Mouse (Mus musculus) c-Kit-positive CD71-negative TER-119-negative erythroid progenitor cells, embryonic 14.5 days (primary cell): ENCODE measurements at regions not wholly inside any gene's neighbourhood (a gene's known extent, or its start where the extent isn't known, plus 50 kb on each side); places are given as distances from the start of the nearest gene placed in this dataset.
"Not testable (repeated sequence)": the region's sequence is repeated elsewhere in the genome, so short reads cannot be mapped to it uniquely, and the experiment has no call there.

ENCODE experiments used
- DNase-seq: peaks from one replicate; pipeline ENCODE4 v3.0.0-alpha.2; 2013; ENCODE audit warnings: low read depth

GRCm38 (mm10) chr4:81593431-81593830 lies 150.8 kb upstream of the Mpdz start:
- DNase-seq = not testable (repeated sequence)

- no peak for DNase-seq
These were observed 139.9 kb upstream of the Mpdz start for GRCm38 (mm10) chr4:81582546-81582945.

- no peak for DNase-seq
These were observed 137.9 kb upstream of the Mpdz start for GRCm38 (mm10) chr4:81580553-81580952.

- no peak for DNase-seq
These were observed 136.9 kb upstream of the Mpdz start for GRCm38 (mm10) chr4:81579389-81580110.

- no peak for DNase-seq
These were observed 136.4 kb upstream of the Mpdz start for GRCm38 (mm10) chr4:81578981-81579380.

- no peak for DNase-seq
These were observed 131.2 kb upstream of the Mpdz start for GRCm38 (mm10) chr4:81573771-81574170.

GRCm38 (mm10) chr4:81570736-81571135 lies 128.1 kb upstream of the Mpdz start:
- DNase-seq = no peak

GRCm38 (mm10) chr4:81569531-81569930 lies 126.9 kb upstream of the Mpdz start:
- DNase-seq = no peak

- no peak for DNase-seq
These were observed 125.8 kb upstream of the Mpdz start for GRCm38 (mm10) chr4:81568404-81568803.

GRCm38 (mm10) chr4:81567928-81568327 lies 125.3 kb upstream of the Mpdz start:
- no peak for DNase-seq

GRCm38 (mm10) chr4:81566526-81566925 lies 123.9 kb upstream of the Mpdz start:
- DNase-seq = no peak

GRCm38 (mm10) chr4:81565422-81566395 lies 123.1 kb upstream of the Mpdz start:
- no peak for DNase-seq

- peak; percentile 6 for DNase-seq
These were observed 121.8 kb upstream of the Mpdz start for GRCm38 (mm10) chr4:81564446-81564845.

- no peak for DNase-seq
These were observed 121.0 kb upstream of the Mpdz start for GRCm38 (mm10) chr4:81563574-81563973.

GRCm38 (mm10) chr4:81561453-81561852 lies 118.8 kb upstream of the Mpdz start:
- no peak for DNase-seq

GRCm38 (mm10) chr4:81550816-81551215 lies 108.2 kb upstream of the Mpdz start:
- DNase-seq = no peak

- DNase-seq = no peak
These were observed 107.6 kb upstream of the Mpdz start for GRCm38 (mm10) chr4:81550256-81550655.

- DNase-seq = no peak
These were observed 97.9 kb upstream of the Mpdz start for GRCm38 (mm10) chr4:81540496-81540895.

- no peak for DNase-seq
These were observed 96.9 kb upstream of the Mpdz start for GRCm38 (mm10) chr4:81539551-81539950.

GRCm38 (mm10) chr4:81536795-81537194 lies 94.2 kb upstream of the Mpdz start:
- DNase-seq = no peak

GRCm38 (mm10) chr4:81530546-81530945 lies 87.9 kb upstream of the Mpdz start:
- no peak for DNase-seq

GRCm38 (mm10) chr4:81519151-81519550 lies 76.5 kb upstream of the Mpdz start:
- DNase-seq = not testable (repeated sequence)

GRCm38 (mm10) chr4:81514547-81514946 lies 71.9 kb upstream of the Mpdz start:
- DNase-seq = no peak
